Mouse (Mus musculus) midbrain, embryonic 14.5 days (tissue): Measurements from ENCODE around the gene Pcolce2. TPM values are rescaled to one million over a fixed set of nuclear protein-coding genes. Genes with fewer than 3 reads are reported as not detected.

ENCODE experiments used
- ATAC-seq: fragments of 200-750 bp; cut with Nextera tagmentation; 2 replicates; pipeline ENCODE4 v1.8.0; 2017; ENCODE audit warnings: moderate number of reproducible peaks, moderate library complexity; ENCODE audit not compliant: low FRiP score, low TSS enrichment
- DNase-seq: peaks from one replicate; pipeline ENCODE4 v3.0.0-alpha.2; 2015
- H3K27ac ChIP-seq: fragments of 300-500 bp; sonication (generic); replicated peaks from 2 replicates; pipeline ENCODE4 v1.5.1; 2014; ENCODE audit warnings: mild to moderate bottlenecking, low read depth, low read length, moderate library complexity
- H3K27me3 ChIP-seq: fragments of 300-500 bp; sonication (generic); 2 replicates; pipeline ENCODE4 v1.6.1; 2014; ENCODE audit warnings: low read length, control low read depth, mixed read lengths; ENCODE audit not compliant: control insufficient read depth, insufficient read depth
- H3K36me3 ChIP-seq: fragments of 300-500 bp; sonication (generic); 2 replicates; pipeline ENCODE4 v1.6.1; 2014; ENCODE audit warnings: low read length, control low read depth; ENCODE audit not compliant: control insufficient read depth, insufficient read depth
- H3K4me1 ChIP-seq: fragments of 300-500 bp; sonication (generic); 2 replicates; pipeline ENCODE4 v1.6.1; 2014; ENCODE audit warnings: mild to moderate bottlenecking, antibody characterized with exemption, low read length, control low read depth; ENCODE audit not compliant: control insufficient read depth, insufficient read depth
- H3K4me2 ChIP-seq: fragments of 300-500 bp; sonication (generic); 2 replicates; pipeline ENCODE4 v1.6.1; 2014; ENCODE audit warnings: mild to moderate bottlenecking, low read length, moderate library complexity
- H3K4me3 ChIP-seq: fragments of 300-500 bp; sonication (generic); replicated peaks from 2 replicates; pipeline ENCODE4 v1.5.1; 2014; ENCODE audit warnings: low read depth, low read length
- H3K9ac ChIP-seq: fragments of 300-500 bp; sonication (generic); replicated peaks from 2 replicates; pipeline ENCODE4 v1.6.1; 2014; ENCODE audit warnings: mild to moderate bottlenecking, low read length, moderate library complexity
- H3K9me3 ChIP-seq: fragments of 300-500 bp; sonication (generic); 2 replicates; pipeline ENCODE4 v1.6.1; 2016; ENCODE audit warnings: low read length, control low read depth, mixed read lengths; ENCODE audit not compliant: control insufficient read depth
- WGBS: fragments of 180-500 bp; shearing (Covaris S2); extraction: QIAGEN DNeasy Blood & Tissue Kit; methylation state at CpG from one replicate; pipeline ENCODE4 v1.1.7; 2014; 5-methylcytosine and 5-hydroxymethylcytosine counted together
- polyA plus RNA-seq: library from polyadenylated mRNA; unstranded; fragments of >200 nt; fragmentation: Nextera tagmentation; extraction: Ambion mirVana; gene quantifications from 2 replicates; pipeline ENCODE4 v1.2.1, GENCODE M21; 2014

The Pcolce2 gene
- polyA plus RNA-seq, 1 experiment from 2014 or later = 1.2 TPM

DNA sequence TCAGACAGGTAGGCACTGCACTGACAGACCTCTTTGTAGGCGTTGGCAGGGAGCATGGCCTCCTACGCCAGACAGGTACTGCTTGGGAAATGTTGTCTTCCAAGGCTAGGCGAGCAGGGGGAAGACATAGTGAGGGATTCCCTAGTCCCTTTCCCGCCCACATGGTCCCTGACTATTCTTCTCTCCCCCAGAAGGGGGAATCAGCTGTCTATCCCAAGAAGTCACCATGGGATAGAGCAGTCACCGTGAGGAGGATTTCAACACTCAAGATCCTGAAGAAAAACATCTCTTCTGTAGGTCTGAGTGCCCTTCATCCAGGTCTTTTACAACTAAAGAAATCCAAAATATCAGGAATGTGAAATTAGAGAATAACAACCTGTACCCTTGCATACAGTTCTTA is 30.2 kb upstream of the Pcolce2 start:
- DNase-seq (no peak), ATAC-seq (no peak)
- no peaks in the 10 kb centered on the region for H3K27me3 ChIP-seq
- no peak overlapping the region for H3K4me2 ChIP-seq
- no peaks in the 10 kb centered on the region for H3K36me3 ChIP-seq
- no peak overlapping the region for H3K4me3 ChIP-seq
- no peaks in the 10 kb centered on the region for H3K9me3 ChIP-seq
- 70% methylated on average over 5 of the region's 5 CpGs for WGBS
- no peak overlapping the region for H3K9ac ChIP-seq
- H3K27ac ChIP-seq = no peak overlapping the region
- H3K4me1 ChIP-seq = no peaks in the 10 kb centered on the region

DNA sequence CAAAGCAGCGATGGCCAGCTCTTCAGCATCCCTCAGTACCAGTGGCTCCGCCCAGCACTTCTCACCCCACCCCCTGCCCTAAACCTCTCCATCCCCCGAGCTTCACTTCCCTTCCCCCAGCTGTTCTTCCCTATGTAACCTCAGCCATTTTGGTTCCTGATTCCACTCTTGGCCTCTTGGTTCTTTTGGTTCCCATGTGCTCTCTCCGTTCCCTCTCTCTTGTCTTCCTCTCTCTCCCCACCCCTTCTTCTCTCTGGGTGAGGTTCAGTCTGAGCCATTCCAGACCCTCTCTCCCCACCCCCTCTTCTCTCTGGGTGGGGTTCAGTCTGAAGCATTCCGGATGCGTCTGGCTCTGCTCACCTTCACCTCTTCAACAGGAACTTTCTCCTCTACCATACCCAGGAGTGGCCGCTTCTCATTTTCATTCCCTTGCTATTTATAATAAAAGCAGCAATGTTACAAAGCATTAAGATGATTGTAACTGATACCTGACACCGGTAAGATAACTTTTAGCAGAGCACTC is 25.1 kb upstream of the Pcolce2 start:
- Histone ChIP-seq H3K4me2 (no peak overlapping the region), H3K9me3 (no peaks in the 10 kb centered on the region), H3K27me3 (no peaks in the 10 kb centered on the region), H3K4me1 (no peaks in the 10 kb centered on the region), H3K27ac (no peak overlapping the region), H3K36me3 (no peaks in the 10 kb centered on the region), H3K9ac (no peak overlapping the region), H3K4me3 (no peak overlapping the region)
- no peak for DNase-seq
- no peak for ATAC-seq
- 85% methylated on average over 8 of the region's 8 CpGs for WGBS

DNA sequence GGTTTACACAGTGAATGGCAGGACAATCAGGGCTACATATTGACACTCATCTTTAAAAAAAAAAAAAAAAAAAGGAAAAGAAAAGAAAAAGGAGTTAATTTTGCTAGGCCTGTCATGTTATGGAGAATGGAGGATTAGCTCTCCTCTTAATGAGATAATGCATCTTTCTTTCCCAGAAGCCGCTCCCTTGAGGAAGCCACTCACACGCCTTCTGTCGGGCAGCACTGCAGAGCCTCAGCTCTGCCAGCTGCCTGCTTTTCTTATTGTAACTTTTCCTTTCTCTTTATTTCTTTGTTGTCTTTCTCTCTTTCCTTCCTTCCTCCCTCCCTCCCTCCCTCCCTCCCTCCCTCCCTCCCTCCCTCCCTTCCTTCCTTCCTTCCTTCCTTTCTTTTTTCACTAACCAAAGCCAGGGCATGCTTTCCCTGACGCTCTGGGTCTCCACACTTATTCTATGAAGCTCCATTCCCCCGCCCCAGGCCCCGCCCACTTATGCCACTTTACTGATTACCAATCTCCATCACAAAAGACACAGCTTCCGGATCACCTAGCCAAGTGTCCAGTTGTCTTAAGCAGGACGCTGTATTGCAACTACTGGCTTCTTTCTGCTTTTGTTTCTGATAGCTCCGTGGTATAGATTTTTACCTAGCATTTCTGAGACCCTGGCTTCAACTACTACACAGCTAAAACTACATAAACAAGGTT is 23.8 kb upstream of the Pcolce2 start:
- 4% methylated on average over 9 of the region's 9 CpGs for WGBS
- 0 out of 2 replicates have a peak overlapping the region, but pooled peaks have one; percentile 18 for H3K4me3 ChIP-seq
- ATAC-seq = peak; percentile 37; the same call in 1 of the 2 replicates

DNA sequence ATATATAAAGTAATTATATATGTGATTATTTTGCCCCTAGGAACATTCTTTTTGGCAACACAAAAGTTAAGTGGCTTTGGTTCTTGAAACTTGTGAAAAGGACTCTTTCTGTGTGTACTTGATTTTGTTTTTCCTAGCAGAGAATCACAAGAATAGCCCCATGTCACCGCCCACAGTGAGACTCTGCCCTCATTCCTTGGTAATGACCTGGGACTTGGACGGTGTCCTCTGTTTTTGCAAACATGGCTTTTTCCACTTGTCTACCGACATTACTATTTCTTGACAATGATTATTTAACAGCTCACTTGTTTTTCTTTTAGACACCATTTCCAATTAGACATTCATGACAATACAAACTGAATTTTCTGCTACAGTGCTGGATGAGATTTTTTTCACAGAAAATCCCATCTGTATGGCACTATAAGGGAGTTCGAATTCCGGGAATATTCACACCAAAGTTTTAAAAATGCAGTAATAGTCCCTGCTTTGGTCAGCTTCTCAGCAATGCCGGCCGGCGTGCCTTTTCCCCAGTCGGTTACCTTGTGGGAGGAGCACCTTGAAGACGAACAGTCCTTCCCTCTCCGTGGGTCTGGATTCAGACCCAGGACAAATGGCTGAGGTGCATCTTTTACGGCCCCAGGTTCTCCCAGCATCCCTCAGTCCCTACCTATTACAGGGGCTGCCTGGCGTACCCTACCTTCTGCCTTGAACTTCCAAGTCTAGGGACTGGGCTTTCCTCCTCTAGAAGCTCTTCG is 22.4 kb upstream of the Pcolce2 start:
- Histone ChIP-seq H3K27me3 (no peaks in the 10 kb centered on the region), H3K36me3 (no peaks in the 10 kb centered on the region), H3K4me3 (no peak overlapping the region), H3K9ac (no peak overlapping the region), H3K4me2 (no peak overlapping the region), H3K4me1 (no peaks in the 10 kb centered on the region), H3K27ac (no peak overlapping the region), H3K9me3 (no peaks in the 10 kb centered on the region)
- no peak for DNase-seq
- 82% methylated on average over 14 of the region's 14 CpGs for WGBS
- no peak for ATAC-seq

More for the DNA sequence above, 23.8 kb upstream of the Pcolce2 start:
- H3K4me2 ChIP-seq = peak overlapping the region; percentile 48
- no peaks in the 10 kb centered on the region for H3K9me3 ChIP-seq
- H3K27me3 ChIP-seq = no peaks in the 10 kb centered on the region
- H3K9ac ChIP-seq = no peak overlapping the region
- DNase-seq = peak; percentile 65
- H3K36me3 ChIP-seq = no peaks in the 10 kb centered on the region
- no peak overlapping the region; the same call in 1 of the 2 replicates for H3K27ac ChIP-seq
- no peaks in the 10 kb centered on the region for H3K4me1 ChIP-seq

DNA sequence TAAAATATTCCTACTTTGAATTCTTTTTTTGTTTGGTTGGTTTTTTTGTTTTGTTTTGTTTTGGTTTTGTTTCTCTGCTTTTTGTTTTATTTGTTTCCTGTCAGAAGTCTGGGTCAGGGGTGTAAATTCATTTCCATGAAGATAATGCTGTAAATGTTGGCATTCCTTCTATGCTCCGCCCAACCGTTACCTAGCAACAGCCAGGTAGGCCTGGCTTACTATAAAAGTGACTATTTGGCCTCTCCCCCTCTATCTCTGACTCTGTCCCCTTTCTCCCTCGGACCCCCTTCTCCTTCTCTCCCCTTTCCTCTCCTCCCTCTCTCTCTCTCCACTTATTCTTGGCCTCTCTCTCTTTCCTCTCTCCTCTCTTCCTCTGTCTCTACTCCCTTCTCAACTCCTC is 21.4 kb upstream of the Pcolce2 start:
- no peak overlapping the region for H3K9ac ChIP-seq
- H3K27me3 ChIP-seq = no peaks in the 10 kb centered on the region
- no peak for DNase-seq
- no peak overlapping the region for H3K4me2 ChIP-seq
- no peaks in the 10 kb centered on the region for H3K4me1 ChIP-seq
- H3K27ac ChIP-seq = no peak overlapping the region
- no peaks in the 10 kb centered on the region for H3K9me3 ChIP-seq
- H3K4me3 ChIP-seq = no peak overlapping the region
- no peak for ATAC-seq
- H3K36me3 ChIP-seq = no peaks in the 10 kb centered on the region
- 81% methylated on average over 3 of the region's 3 CpGs for WGBS

DNA sequence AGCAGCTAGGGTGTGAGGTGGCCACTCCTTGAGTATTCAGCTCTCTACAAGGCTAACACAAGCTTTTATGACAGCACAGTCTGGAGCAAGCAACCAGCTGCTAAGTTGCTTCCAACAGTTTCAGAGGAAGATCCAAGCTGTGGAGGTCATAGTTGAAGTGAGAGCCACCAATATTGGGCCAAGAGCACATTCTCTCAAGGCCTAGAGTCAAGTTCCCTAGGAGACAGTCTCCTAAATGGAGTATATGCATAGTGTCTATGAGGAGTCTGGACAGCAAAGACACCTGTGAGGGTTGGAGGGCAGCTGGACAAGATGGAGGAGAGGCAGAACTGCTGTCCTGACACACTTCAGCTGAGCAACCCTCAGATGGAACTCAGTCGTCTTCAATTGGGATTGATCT is 18.8 kb upstream of the Pcolce2 start:
- Histone ChIP-seq H3K27ac (no peak overlapping the region), H3K36me3 (no peaks in the 10 kb centered on the region), H3K4me3 (no peak overlapping the region), H3K9ac (no peak overlapping the region), H3K4me1 (no peaks in the 10 kb centered on the region), H3K4me2 (no peak overlapping the region), H3K27me3 (no peaks in the 10 kb centered on the region), H3K9me3 (no peaks in the 10 kb centered on the region)
- no peak for ATAC-seq
- no peak for DNase-seq
- WGBS = 96% methylated on average over 1 of the region's 1 CpGs

DNA sequence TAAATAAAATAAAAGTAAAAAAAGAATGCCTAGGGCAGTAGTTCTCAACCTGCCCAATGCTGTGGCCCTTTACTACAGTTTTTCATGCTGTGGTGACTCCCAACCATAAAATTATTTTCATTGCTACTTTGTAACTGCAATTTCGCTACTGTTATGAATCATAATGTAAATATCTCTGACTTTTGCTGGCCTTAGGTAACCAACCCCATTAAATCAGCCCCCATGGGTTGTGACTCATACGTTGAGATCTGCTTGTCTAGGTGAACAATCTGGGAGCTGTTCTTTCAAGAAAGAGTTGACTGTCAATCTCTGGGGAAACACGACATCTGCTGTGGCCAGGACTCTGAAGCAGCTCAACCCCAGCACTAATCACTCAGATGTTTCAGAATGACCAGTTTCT is 13.3 kb upstream of the Pcolce2 start:
- Histone ChIP-seq H3K9ac (no peak overlapping the region), H3K9me3 (no peaks in the 10 kb centered on the region), H3K4me1 (no peaks in the 10 kb centered on the region), H3K4me3 (no peak overlapping the region), H3K27ac (no peak overlapping the region), H3K4me2 (no peak overlapping the region), H3K36me3 (no peaks in the 10 kb centered on the region), H3K27me3 (no peaks in the 10 kb centered on the region)
- ATAC-seq (no peak), DNase-seq (no peak)
- 90% methylated on average over 3 of the region's 3 CpGs for WGBS

DNA sequence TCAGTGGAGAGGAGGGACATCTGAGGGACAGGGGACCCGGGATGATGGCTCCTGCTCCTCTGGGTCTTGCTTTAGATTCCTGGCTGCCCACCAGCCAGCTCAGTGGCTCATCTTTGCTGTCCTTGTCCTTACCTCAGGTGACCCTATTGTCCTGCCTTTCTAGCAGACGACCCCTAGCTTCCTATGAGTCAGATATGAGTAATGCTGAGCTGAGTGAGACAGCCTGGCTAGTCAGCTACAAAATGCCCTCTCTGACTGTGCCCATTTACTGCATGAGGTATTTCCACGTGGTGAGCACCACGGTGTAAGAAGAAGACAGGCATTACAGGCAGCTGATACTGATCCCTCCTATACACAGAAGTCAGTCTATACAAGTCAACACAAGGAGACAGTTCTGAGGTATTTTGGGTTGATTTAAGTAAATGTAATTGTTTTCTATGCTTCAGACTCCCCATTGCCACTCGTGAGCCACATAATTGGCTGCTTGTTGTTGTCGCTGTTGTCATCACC is 8.9 kb upstream of the Pcolce2 start:
- no peaks in the 10 kb centered on the region for H3K27me3 ChIP-seq
- no peak for ATAC-seq
- 80% methylated on average over 6 of the region's 6 CpGs for WGBS
- DNase-seq = no peak
- H3K4me2 ChIP-seq = no peak overlapping the region
- no peak overlapping the region for H3K4me3 ChIP-seq
- H3K4me1 ChIP-seq = no peaks in the 10 kb centered on the region
- no peak overlapping the region for H3K27ac ChIP-seq
- H3K36me3 ChIP-seq = no peaks in the 10 kb centered on the region
- no peaks in the 10 kb centered on the region for H3K9me3 ChIP-seq
- H3K9ac ChIP-seq = no peak overlapping the region
